Mouse (Mus musculus): ENCODE data around the gene Ckmt1. TPM values are rescaled to one million over a fixed set of nuclear protein-coding genes. Genes with fewer than 3 reads are reported as not detected.

The Ckmt1 gene
- 4.8 TPM in 1 of 2 replicates, not detected in the other for polyA plus RNA-seq (2015; fragmentation: Nextera tagmentation; extraction: Ambion mirVana)

DNA sequence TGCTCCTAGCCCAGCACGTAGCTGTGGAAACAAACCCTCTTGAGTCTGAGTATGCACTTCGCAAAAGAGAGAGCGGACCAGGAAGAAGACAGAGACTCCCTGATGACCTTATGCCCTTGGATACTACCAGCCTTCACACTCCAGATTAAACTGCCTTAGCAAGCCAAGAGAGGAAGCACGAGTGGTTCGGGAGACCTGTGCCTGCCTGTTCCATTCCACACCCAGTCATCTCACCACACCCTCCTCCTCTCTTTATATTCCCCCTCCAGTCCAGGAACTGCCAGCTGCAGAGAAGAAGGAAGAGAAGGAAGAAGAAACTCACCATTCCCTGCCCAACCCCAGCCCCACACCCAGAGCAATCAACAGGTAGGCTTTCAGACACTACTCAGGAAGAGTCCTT, at the start of gene Ckmt1:
TSS of gene Ckmt1 (plus strand) at position 221 of the 400 bp plus-strand sequence.
- H3K9me3 ChIP-seq (replicated peaks; ENCODE audit: control insufficient read depth, low read length), result no peaks in the 10 kb centered on the region
- H3K4me2 ChIP-seq (ENCODE audit: low read depth, low read length), result no peak within 1 kb of the TSS
- WGBS (ENCODE audit: insufficient replicate concordance), result 44% methylated on average over 5 of the region's 5 CpGs
- ATAC-seq (ENCODE audit: low read depth), result no peak
- peaks cover 7% of the 10 kb centered on the region for H3K4me1 ChIP-seq (ENCODE audit: control insufficient read depth, low read depth, low read length)
- no peak within 1 kb of the TSS for H3K9ac ChIP-seq (ENCODE audit: low read depth, low read length)
- H3K27me3 ChIP-seq (ENCODE audit: control insufficient read depth, insufficient read depth, low read depth, low read length), result peaks cover 37% of the 10 kb centered on the region
- H3K4me3 ChIP-seq (ENCODE audit: low read depth, low read length), result no peak within 1 kb of the TSS
- H3K36me3 ChIP-seq (ENCODE audit: control insufficient read depth, insufficient read depth), result no peaks in the 10 kb centered on the region
- H3K27ac ChIP-seq (ENCODE audit: low read length), result no peak within 1 kb of the TSS

- no peak overlapping the region for H3K4me3 ChIP-seq (ENCODE audit: low read depth, low read length)
- H3K27ac ChIP-seq (ENCODE audit: low read length), result no peak overlapping the region
- no peak overlapping the region; the same call in 1 of the 2 replicates for H3K4me2 ChIP-seq (ENCODE audit: low read depth, low read length)
- no peaks in the 10 kb centered on the region for H3K9me3 ChIP-seq (replicated peaks; ENCODE audit: control insufficient read depth, low read length)
- WGBS (ENCODE audit: insufficient replicate concordance), result 18% methylated on average over 5 of the region's 5 CpGs
- H3K36me3 ChIP-seq (ENCODE audit: control insufficient read depth, insufficient read depth), result no peaks in the 10 kb centered on the region
- H3K4me1 ChIP-seq (ENCODE audit: control insufficient read depth, low read depth, low read length), result no peaks in the 10 kb centered on the region
- no peak for ATAC-seq (ENCODE audit: low read depth)
- peaks cover 6% of the 10 kb centered on the region for H3K27me3 ChIP-seq (ENCODE audit: control insufficient read depth, insufficient read depth, low read depth, low read length)
- H3K9ac ChIP-seq (ENCODE audit: low read depth, low read length), result no peak overlapping the region
These were observed 48.5 kb upstream of the Ckmt1 start for GRCm38 (mm10) chr2:121308997-121309416.

DNA sequence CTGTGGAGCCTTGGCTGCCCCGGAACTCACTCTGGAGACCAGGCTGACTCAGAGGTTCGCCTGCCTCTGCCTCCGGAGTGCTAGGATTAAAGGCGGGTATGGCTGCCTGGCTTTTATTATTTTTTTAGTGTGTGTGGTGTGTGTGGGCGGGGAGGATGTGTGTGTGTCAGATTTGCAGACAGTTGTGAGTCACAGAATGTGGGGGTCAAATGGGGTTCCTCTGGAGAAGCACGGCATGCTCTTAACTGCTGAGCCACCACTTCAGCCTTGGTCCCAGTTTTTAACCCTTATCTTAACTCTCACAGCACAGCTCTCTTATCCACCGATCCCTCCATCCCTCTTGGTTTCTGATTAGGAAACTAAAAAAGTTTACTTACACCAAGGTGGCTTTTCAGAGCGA, 41.2 kb upstream of the Ckmt1 start:
- no peaks in the 10 kb centered on the region for H3K9me3 ChIP-seq (replicated peaks; ENCODE audit: control insufficient read depth, low read length)
- no peak overlapping the region for H3K27ac ChIP-seq (ENCODE audit: low read length)
- no peak for ATAC-seq (ENCODE audit: low read depth)
- no peaks in the 10 kb centered on the region for H3K36me3 ChIP-seq (ENCODE audit: control insufficient read depth, insufficient read depth)
- H3K9ac ChIP-seq (ENCODE audit: low read depth, low read length), result no peak overlapping the region
- no peaks in the 10 kb centered on the region for H3K27me3 ChIP-seq (ENCODE audit: control insufficient read depth, insufficient read depth, low read depth, low read length)
- H3K4me3 ChIP-seq (ENCODE audit: low read depth, low read length), result no peak overlapping the region
- WGBS (ENCODE audit: insufficient replicate concordance), result 41% methylated on average over 8 of the region's 8 CpGs
- H3K4me2 ChIP-seq (ENCODE audit: low read depth, low read length), result no peak overlapping the region
- no peaks in the 10 kb centered on the region for H3K4me1 ChIP-seq (ENCODE audit: control insufficient read depth, low read depth, low read length)

DNA sequence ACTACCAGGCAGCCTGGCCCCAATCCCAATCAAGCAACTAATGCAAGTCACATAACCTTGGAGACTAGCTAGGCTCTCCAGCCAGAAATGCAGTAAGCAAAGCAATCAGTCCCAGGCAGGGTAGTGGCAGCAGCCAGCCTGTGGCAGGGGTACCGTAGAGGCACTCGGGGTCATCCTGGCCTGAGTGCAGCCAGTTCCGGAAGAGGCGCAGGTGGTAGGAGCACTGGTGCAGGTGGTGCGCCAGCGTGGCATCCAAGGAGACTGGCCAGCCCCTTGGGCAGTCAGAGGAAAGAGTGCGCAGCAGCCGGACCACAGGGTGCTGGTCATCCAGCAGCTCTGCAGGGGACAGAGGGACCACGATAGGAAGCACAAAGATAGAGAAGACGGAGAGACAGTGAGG, 34.5 kb upstream of the Ckmt1 start:
- no peak overlapping the region for H3K27ac ChIP-seq (ENCODE audit: low read length)
- H3K9ac ChIP-seq (ENCODE audit: low read depth, low read length), result no peak overlapping the region
- no peaks in the 10 kb centered on the region for H3K4me1 ChIP-seq (ENCODE audit: control insufficient read depth, low read depth, low read length)
- no peak overlapping the region for H3K4me3 ChIP-seq (ENCODE audit: low read depth, low read length)
- H3K4me2 ChIP-seq (ENCODE audit: low read depth, low read length), result no peak overlapping the region
- 75% methylated on average over 10 of the region's 10 CpGs for WGBS (ENCODE audit: insufficient replicate concordance)
- no peak for ATAC-seq (ENCODE audit: low read depth)
- no peaks in the 10 kb centered on the region for H3K9me3 ChIP-seq (replicated peaks; ENCODE audit: control insufficient read depth, low read length)
- no peaks in the 10 kb centered on the region for H3K27me3 ChIP-seq (ENCODE audit: control insufficient read depth, insufficient read depth, low read depth, low read length)
- H3K36me3 ChIP-seq (ENCODE audit: control insufficient read depth, insufficient read depth), result no peaks in the 10 kb centered on the region

DNA sequence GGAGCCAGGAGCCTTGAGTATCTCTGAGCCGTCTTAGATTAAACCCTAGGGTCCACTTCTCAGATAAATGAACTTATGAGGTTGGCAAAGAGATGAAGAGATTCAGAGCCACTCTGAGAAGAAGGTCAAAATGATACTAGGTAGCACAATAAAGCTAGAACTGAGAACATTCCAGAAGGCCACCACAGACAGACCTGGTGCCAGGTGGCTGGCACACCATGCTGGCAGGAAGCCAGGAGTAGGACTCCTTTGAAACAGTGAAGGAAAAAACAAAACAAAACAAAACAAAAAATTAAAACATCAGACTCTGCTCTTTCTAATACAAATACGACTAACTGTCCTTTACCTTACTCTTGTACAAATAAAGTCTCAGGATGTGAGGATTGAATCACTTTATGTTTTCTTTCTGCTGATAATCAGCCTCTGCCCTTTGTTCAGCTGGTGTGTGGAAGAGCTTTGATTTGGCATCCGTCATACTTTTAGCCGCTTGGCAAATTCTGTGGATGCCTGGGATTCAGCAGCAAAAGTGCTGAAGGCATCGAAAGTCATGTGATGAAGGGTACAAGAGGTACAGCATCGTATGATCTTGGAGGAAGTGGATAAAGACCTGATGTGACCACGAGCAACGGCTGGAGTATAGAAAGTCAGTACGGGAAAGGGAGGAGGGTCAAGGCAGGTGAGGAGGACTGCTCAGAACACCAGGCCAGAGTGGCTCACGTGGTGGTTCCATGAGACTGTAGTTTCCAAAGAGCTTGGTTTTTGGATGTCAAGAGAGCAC, 33.6 kb upstream of the Ckmt1 start:
- H3K4me2 ChIP-seq (ENCODE audit: low read depth, low read length), result no peak overlapping the region
- H3K27ac ChIP-seq (ENCODE audit: low read length), result no peak overlapping the region
- 52% methylated on average over 10 of the region's 10 CpGs for WGBS (ENCODE audit: insufficient replicate concordance)
- H3K36me3 ChIP-seq (ENCODE audit: control insufficient read depth, insufficient read depth), result no peaks in the 10 kb centered on the region
- H3K4me1 ChIP-seq (ENCODE audit: control insufficient read depth, low read depth, low read length), result no peaks in the 10 kb centered on the region
- no peak for ATAC-seq (ENCODE audit: low read depth)
- no peaks in the 10 kb centered on the region for H3K27me3 ChIP-seq (ENCODE audit: control insufficient read depth, insufficient read depth, low read depth, low read length)
- H3K4me3 ChIP-seq (ENCODE audit: low read depth, low read length), result no peak overlapping the region
- H3K9me3 ChIP-seq (replicated peaks; ENCODE audit: control insufficient read depth, low read length), result no peaks in the 10 kb centered on the region
- H3K9ac ChIP-seq (ENCODE audit: low read depth, low read length), result no peak overlapping the region

- H3K9ac ChIP-seq (ENCODE audit: low read depth, low read length), result no peak overlapping the region
- no peak overlapping the region for H3K4me2 ChIP-seq (ENCODE audit: low read depth, low read length)
- no peak overlapping the region for H3K27ac ChIP-seq (ENCODE audit: low read length)
- no peaks in the 10 kb centered on the region for H3K27me3 ChIP-seq (ENCODE audit: control insufficient read depth, insufficient read depth, low read depth, low read length)
- WGBS (ENCODE audit: insufficient replicate concordance), result 57% methylated on average over 2 of the region's 2 CpGs
- H3K4me3 ChIP-seq (ENCODE audit: low read depth, low read length), result no peak overlapping the region
- H3K36me3 ChIP-seq (ENCODE audit: control insufficient read depth, insufficient read depth), result no peaks in the 10 kb centered on the region
- H3K4me1 ChIP-seq (ENCODE audit: control insufficient read depth, low read depth, low read length), result no peaks in the 10 kb centered on the region
- no peaks in the 10 kb centered on the region for H3K9me3 ChIP-seq (replicated peaks; ENCODE audit: control insufficient read depth, low read length)
- no peak for ATAC-seq (ENCODE audit: low read depth)
These were observed 28.0 kb upstream of the Ckmt1 start for GRCm38 (mm10) chr2:121329492-121329891.

GRCm38 (mm10) chr2:121339057-121339456, 18.5 kb upstream of the Ckmt1 start:
- Histone ChIP-seq H3K4me2 (ENCODE audit: low read depth, low read length) (no peak overlapping the region), H3K27ac (ENCODE audit: low read length) (no peak overlapping the region), H3K9me3 (replicated peaks; ENCODE audit: control insufficient read depth, low read length) (no peaks in the 10 kb centered on the region), H3K27me3 (ENCODE audit: control insufficient read depth, insufficient read depth, low read depth, low read length) (no peaks in the 10 kb centered on the region), H3K4me1 (ENCODE audit: control insufficient read depth, low read depth, low read length) (no peaks in the 10 kb centered on the region), H3K9ac (ENCODE audit: low read depth, low read length) (no peak overlapping the region), H3K36me3 (ENCODE audit: control insufficient read depth, insufficient read depth) (no peaks in the 10 kb centered on the region), H3K4me3 (ENCODE audit: low read depth, low read length) (no peak overlapping the region)
- no peak for ATAC-seq (ENCODE audit: low read depth)

DNA sequence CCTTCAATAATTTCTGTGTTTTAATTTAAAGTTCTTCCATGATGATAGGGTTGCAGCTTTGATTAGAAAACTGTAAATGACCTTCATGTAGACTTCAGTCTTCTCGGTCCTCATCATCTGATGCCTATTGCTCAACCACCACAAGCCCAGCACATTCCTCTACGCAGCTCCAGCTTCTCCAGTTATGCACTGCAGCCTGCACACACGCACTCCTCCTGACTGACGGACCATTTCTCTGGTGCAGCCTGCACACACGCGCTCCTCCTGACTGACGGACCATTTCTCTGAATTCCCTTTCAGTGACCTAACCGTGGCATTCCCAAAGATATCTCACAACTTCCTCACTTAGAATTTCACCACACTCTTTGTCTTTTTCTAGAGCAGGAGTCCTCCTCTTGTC, 4.4 kb upstream of the Ckmt1 start:
- no peaks in the 10 kb centered on the region for H3K36me3 ChIP-seq (ENCODE audit: control insufficient read depth, insufficient read depth)
- peaks cover 19% of the 10 kb centered on the region for H3K27me3 ChIP-seq (ENCODE audit: control insufficient read depth, insufficient read depth, low read depth, low read length)
- H3K4me1 ChIP-seq (ENCODE audit: control insufficient read depth, low read depth, low read length), result peaks cover 7% of the 10 kb centered on the region
- H3K9ac ChIP-seq (ENCODE audit: low read depth, low read length), result no peak overlapping the region
- H3K9me3 ChIP-seq (replicated peaks; ENCODE audit: control insufficient read depth, low read length), result no peaks in the 10 kb centered on the region
- ATAC-seq (ENCODE audit: low read depth), result no peak
- H3K4me3 ChIP-seq (ENCODE audit: low read depth, low read length), result no peak overlapping the region
- no peak overlapping the region for H3K4me2 ChIP-seq (ENCODE audit: low read depth, low read length)
- no peak overlapping the region for H3K27ac ChIP-seq (ENCODE audit: low read length)
- WGBS (ENCODE audit: insufficient replicate concordance), result 64% methylated on average over 8 of the region's 8 CpGs

GRCm38 (mm10) chr2:121354378-121354777, 3.1 kb upstream of the Ckmt1 start:
- H3K4me3 ChIP-seq (ENCODE audit: low read depth, low read length), result peak overlapping the region; percentile 75
- peaks cover 32% of the 10 kb centered on the region for H3K27me3 ChIP-seq (ENCODE audit: control insufficient read depth, insufficient read depth, low read depth, low read length)
- no peaks in the 10 kb centered on the region for H3K9me3 ChIP-seq (replicated peaks; ENCODE audit: control insufficient read depth, low read length)
- WGBS (ENCODE audit: insufficient replicate concordance), result 3% methylated on average over 6 of the region's 6 CpGs
- 0 out of 2 replicates have a peak, but pooled peaks have one; percentile 5 for ATAC-seq (ENCODE audit: low read depth)
- peak overlapping the region; percentile 83 for H3K9ac ChIP-seq (ENCODE audit: low read depth, low read length)
- peaks cover 7% of the 10 kb centered on the region for H3K4me1 ChIP-seq (ENCODE audit: control insufficient read depth, low read depth, low read length)
- no peaks in the 10 kb centered on the region for H3K36me3 ChIP-seq (ENCODE audit: control insufficient read depth, insufficient read depth)
- peak overlapping the region; percentile 98 for H3K4me2 ChIP-seq (ENCODE audit: low read depth, low read length)
- H3K27ac ChIP-seq (ENCODE audit: low read length), result 0 out of 2 replicates have a peak overlapping the region, but pooled peaks have one; percentile 38
